Mouse (Mus musculus) limb, embryonic 10.5 days (tissue): ENCODE results near the gene Srprb. TPM values are rescaled to one million over a fixed set of nuclear protein-coding genes. Genes with fewer than 3 reads are reported as not detected.

ENCODE experiments used
- DNase-seq: peaks from one replicate; pipeline ENCODE4 v3.0.0-alpha.2; 2017; ENCODE audit warnings: low spot score
- H3K27ac ChIP-seq: fragments of 300-500 bp; sonication (generic); 2 replicates; pipeline ENCODE4 v1.5.1; 2016; ENCODE audit warnings: mild to moderate bottlenecking
- H3K27me3 ChIP-seq: fragments of 300-500 bp; sonication (generic); 2 replicates; pipeline ENCODE4 v1.6.1; 2016; ENCODE audit warnings: low read depth, mild to moderate bottlenecking; ENCODE audit not compliant: poor library complexity, severe bottlenecking
- H3K36me3 ChIP-seq: fragments of 300-500 bp; sonication (generic); 2 replicates; pipeline ENCODE4 v1.6.1; 2016; ENCODE audit warnings: mild to moderate bottlenecking, moderate library complexity
- H3K4me1 ChIP-seq: fragments of 300-500 bp; sonication (generic); 2 replicates; pipeline ENCODE4 v1.6.1; 2016
- H3K4me3 ChIP-seq: fragments of 300-500 bp; sonication (generic); 2 replicates; pipeline ENCODE4 v1.5.1; 2016; ENCODE audit warnings: mild to moderate bottlenecking, moderate library complexity
- H3K9me3 ChIP-seq: fragments of 300-500 bp; sonication (generic); replicated peaks from 2 replicates; pipeline ENCODE4 v1.6.1; 2016; ENCODE audit warnings: mild to moderate bottlenecking
- WGBS: fragments of 180-500 bp; shearing (Covaris S2); methylation state at CpG from one replicate; pipeline ENCODE4 v1.1.7; 2016; 5-methylcytosine and 5-hydroxymethylcytosine counted together
- polyA plus RNA-seq: library from polyadenylated mRNA; unstranded; fragments of >200 nt; fragmentation: Nextera tagmentation; extraction: Ambion mirVana; gene quantifications from 2 replicates; pipeline ENCODE4 v1.2.1, GENCODE M21; 2016

The Srprb gene
- polyA plus RNA-seq, 1 experiment from 2014 or later: 72.4 TPM

GRCm38 (mm10) chr9:103154568-103154967, 47.4 kb downstream of the Srprb start:
- Histone ChIP-seq H3K27ac (no peak overlapping the region), H3K9me3 (no peaks in the 10 kb centered on the region), H3K27me3 (no peaks in the 10 kb centered on the region), H3K4me3 (no peak overlapping the region), H3K36me3 (no peaks in the 10 kb centered on the region), H3K4me1 (no peaks in the 10 kb centered on the region)
- WGBS: 87% methylated on average over 2 of the region's 2 CpGs
- no peak for DNase-seq

- no peaks in the 10 kb centered on the region for H3K36me3 ChIP-seq
- no peaks in the 10 kb centered on the region for H3K27me3 ChIP-seq
- H3K9me3 ChIP-seq: no peaks in the 10 kb centered on the region
- 79% methylated on average over 5 of the region's 5 CpGs for WGBS
- no peaks in the 10 kb centered on the region for H3K4me1 ChIP-seq
- DNase-seq: no peak
- H3K4me3 ChIP-seq: no peak overlapping the region
- no peak overlapping the region for H3K27ac ChIP-seq
Measured at GRCm38 (mm10) chr9:103153286-103153685, 48.7 kb downstream of the Srprb start.

GRCm38 (mm10) chr9:103149074-103149799, 52.7 kb downstream of the Srprb start:
- Histone ChIP-seq H3K4me3 (no peak overlapping the region), H3K4me1 (peaks cover 10% of the 10 kb centered on the region), H3K27me3 (no peaks in the 10 kb centered on the region), H3K27ac (no peak overlapping the region), H3K36me3 (no peaks in the 10 kb centered on the region), H3K9me3 (no peaks in the 10 kb centered on the region)
- WGBS: 90% methylated on average over 12 of the region's 12 CpGs
- DNase-seq: no peak

GRCm38 (mm10) chr9:103147103-103147502, 54.8 kb downstream of the Srprb start:
- Histone ChIP-seq H3K9me3 (no peaks in the 10 kb centered on the region), H3K4me3 (no peak overlapping the region), H3K27ac (no peak overlapping the region), H3K36me3 (no peaks in the 10 kb centered on the region), H3K27me3 (no peaks in the 10 kb centered on the region), H3K4me1 (peaks cover 13% of the 10 kb centered on the region)
- WGBS: 79% methylated on average over 13 of the region's 13 CpGs
- no peak for DNase-seq

- WGBS: 53% methylated on average over 9 of the region's 9 CpGs
- H3K27ac ChIP-seq: no peak overlapping the region
- H3K9me3 ChIP-seq: no peaks in the 10 kb centered on the region
- peaks cover 13% of the 10 kb centered on the region for H3K4me1 ChIP-seq
- no peaks in the 10 kb centered on the region for H3K36me3 ChIP-seq
- H3K4me3 ChIP-seq: no peak overlapping the region
- DNase-seq: no peak
- H3K27me3 ChIP-seq: no peaks in the 10 kb centered on the region
Measured at GRCm38 (mm10) chr9:103146703-103147102, 55.2 kb downstream of the Srprb start.

GRCm38 (mm10) chr9:103146257-103146656, 55.7 kb downstream of the Srprb start:
- DNase-seq: no peak
- no peaks in the 10 kb centered on the region for H3K36me3 ChIP-seq
- 87% methylated on average over 10 of the region's 10 CpGs for WGBS
- peaks cover 13% of the 10 kb centered on the region for H3K4me1 ChIP-seq
- no peak overlapping the region for H3K27ac ChIP-seq
- H3K4me3 ChIP-seq: no peak overlapping the region
- H3K9me3 ChIP-seq: no peaks in the 10 kb centered on the region
- no peaks in the 10 kb centered on the region for H3K27me3 ChIP-seq

GRCm38 (mm10) chr9:103145351-103145750, 56.6 kb downstream of the Srprb start:
- H3K4me3 ChIP-seq: no peak overlapping the region
- 24% methylated on average over 5 of the region's 5 CpGs for WGBS
- H3K27me3 ChIP-seq: no peaks in the 10 kb centered on the region
- H3K9me3 ChIP-seq: no peaks in the 10 kb centered on the region
- H3K4me1 ChIP-seq: peaks cover 14% of the 10 kb centered on the region
- no peak overlapping the region for H3K27ac ChIP-seq
- no peak for DNase-seq
- H3K36me3 ChIP-seq: no peaks in the 10 kb centered on the region

- Histone ChIP-seq H3K4me3 (no peak overlapping the region), H3K4me1 (peaks cover 17% of the 10 kb centered on the region), H3K36me3 (no peaks in the 10 kb centered on the region), H3K27me3 (no peaks in the 10 kb centered on the region), H3K27ac (no peak overlapping the region), H3K9me3 (no peaks in the 10 kb centered on the region)
- WGBS: 70% methylated on average over 4 of the region's 4 CpGs
- DNase-seq: no peak
Measured at GRCm38 (mm10) chr9:103143881-103144280, 58.1 kb downstream of the Srprb start.

- peaks cover 27% of the 10 kb centered on the region for H3K4me1 ChIP-seq
- 96% methylated on average over 7 of the region's 7 CpGs for WGBS
Measured at GRCm38 (mm10) chr9:103141266-103141665, 60.7 kb downstream of the Srprb start.

GRCm38 (mm10) chr9:103140384-103140783, 61.6 kb downstream of the Srprb start:
- H3K36me3 ChIP-seq: no peaks in the 10 kb centered on the region
- 90% methylated on average over 6 of the region's 6 CpGs for WGBS
- no peak for DNase-seq
- no peaks in the 10 kb centered on the region for H3K27me3 ChIP-seq
- H3K27ac ChIP-seq: no peak overlapping the region
- H3K9me3 ChIP-seq: no peaks in the 10 kb centered on the region
- peaks cover 22% of the 10 kb centered on the region for H3K4me1 ChIP-seq
- no peak overlapping the region for H3K4me3 ChIP-seq

More at GRCm38 (mm10) chr9:103141266-103141665, 60.7 kb downstream of the Srprb start:
- DNase-seq: no peak
- Histone ChIP-seq H3K9me3 (no peaks in the 10 kb centered on the region), H3K27me3 (no peaks in the 10 kb centered on the region), H3K27ac (no peak overlapping the region), H3K36me3 (no peaks in the 10 kb centered on the region), H3K4me3 (no peak overlapping the region)

GRCm38 (mm10) chr9:103139481-103139880, 62.5 kb downstream of the Srprb start:
- Histone ChIP-seq H3K36me3 (no peaks in the 10 kb centered on the region), H3K27me3 (no peaks in the 10 kb centered on the region), H3K4me1 (peaks cover 22% of the 10 kb centered on the region), H3K9me3 (no peaks in the 10 kb centered on the region), H3K4me3 (no peak overlapping the region), H3K27ac (no peak overlapping the region)
- 54% methylated on average over 6 of the region's 6 CpGs for WGBS
- no peak for DNase-seq
